Mouse (Mus musculus) liver, embryonic 16.5 days (tissue): ENCODE data around the gene Tbx5. TPM values are rescaled to one million over a fixed set of nuclear protein-coding genes. Genes with fewer than 3 reads are reported as not detected.

Source experiments
- ATAC-seq: fragments of 200-750 bp; cut with Nextera tagmentation; 2 replicates; pipeline ENCODE4 v1.8.0; 2017; ENCODE audit warnings: low read depth, mild to moderate bottlenecking, moderate number of reproducible peaks, moderate library complexity
- H3K27ac ChIP-seq: fragments of 300-500 bp; sonication (generic); 2 replicates; pipeline ENCODE4 v1.5.1; 2014; ENCODE audit warnings: mild to moderate bottlenecking, low read length
- H3K27me3 ChIP-seq: fragments of 300-500 bp; sonication (generic); 2 replicates; pipeline ENCODE4 v1.6.1; 2014; ENCODE audit warnings: low read depth, low read length, mixed read lengths; ENCODE audit not compliant: control insufficient read depth, insufficient read depth
- H3K36me3 ChIP-seq: fragments of 300-500 bp; sonication (generic); 2 replicates; pipeline ENCODE4 v1.6.1; 2014; ENCODE audit warnings: mild to moderate bottlenecking; ENCODE audit not compliant: control insufficient read depth, insufficient read depth
- H3K4me1 ChIP-seq: fragments of 300-500 bp; sonication (generic); 2 replicates; pipeline ENCODE4 v1.6.1; 2014; ENCODE audit warnings: low read depth, low read length, mixed read lengths; ENCODE audit not compliant: control insufficient read depth
- H3K4me2 ChIP-seq: fragments of 300-500 bp; sonication (generic); 2 replicates; pipeline ENCODE4 v1.6.1; 2014; ENCODE audit warnings: low read depth, low read length, mixed read lengths
- H3K4me3 ChIP-seq: fragments of 300-500 bp; sonication (generic); 2 replicates; pipeline ENCODE4 v1.5.1; 2014; ENCODE audit warnings: low read depth, mild to moderate bottlenecking, low read length
- H3K9ac ChIP-seq: fragments of 300-500 bp; sonication (generic); 2 replicates; pipeline ENCODE4 v1.6.1; 2014; ENCODE audit warnings: low read depth, low read length
- H3K9me3 ChIP-seq: fragments of 300-500 bp; sonication (generic); replicated peaks from 2 replicates; pipeline ENCODE4 v1.6.1; 2016; ENCODE audit warnings: low read length; ENCODE audit not compliant: control insufficient read depth
- WGBS: fragments of 180-500 bp; shearing (Covaris S2); extraction: QIAGEN DNeasy Blood & Tissue Kit; methylation state at CpG from one replicate; pipeline ENCODE4 v1.1.7; 2014; ENCODE audit not compliant: insufficient replicate concordance; 5-methylcytosine and 5-hydroxymethylcytosine counted together
- polyA plus RNA-seq: library from polyadenylated mRNA; unstranded; fragments of >200 nt; fragmentation: Nextera tagmentation; extraction: Ambion mirVana; gene quantifications from 2 replicates; pipeline ENCODE4 v1.2.1, GENCODE M21; 2015

The Tbx5 gene
- polyA plus RNA-seq, 1 experiment from 2014 or later, result not detected

DNA sequence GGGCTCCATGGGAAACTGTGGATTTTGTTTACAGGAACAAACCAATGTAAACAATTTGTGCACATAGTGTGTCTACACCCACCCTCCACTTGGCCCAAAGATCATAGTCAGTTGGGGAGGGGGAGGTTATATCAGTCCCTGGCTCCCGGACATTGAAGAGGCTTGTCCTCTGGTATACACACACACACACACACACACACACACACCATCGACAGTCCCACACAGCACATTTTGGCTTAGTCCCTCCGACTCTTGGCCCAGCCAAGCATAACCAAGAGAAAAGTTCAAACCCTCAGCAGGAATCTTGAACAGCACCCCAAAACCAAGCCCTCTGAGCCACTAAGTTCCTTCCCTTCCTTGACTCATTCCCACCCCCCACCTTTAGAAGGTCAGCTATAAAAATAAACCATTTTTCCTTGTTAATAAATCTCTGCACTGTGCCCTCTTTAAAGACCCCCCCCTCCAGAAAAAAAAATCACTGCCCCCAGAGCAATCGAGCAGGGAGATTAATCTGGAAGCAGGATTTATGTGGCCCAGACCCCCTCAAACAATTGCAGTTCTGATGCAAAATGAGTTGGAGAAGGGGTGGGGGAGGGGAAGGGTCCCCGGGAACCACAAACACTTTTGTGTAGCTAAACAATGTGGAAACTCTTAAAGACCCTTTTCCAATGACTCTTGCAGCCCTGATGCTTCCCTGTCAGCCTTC, 33.6 kb upstream of the Tbx5 start:
- no peak overlapping the region for H3K9ac ChIP-seq
- no peak overlapping the region for H3K27ac ChIP-seq
- no peak overlapping the region for H3K4me3 ChIP-seq
- no peaks in the 10 kb centered on the region for H3K9me3 ChIP-seq
- WGBS, result 7% methylated on average over 5 of the region's 5 CpGs
- H3K4me1 ChIP-seq, result no peaks in the 10 kb centered on the region
- peaks cover 94% of the 10 kb centered on the region for H3K27me3 ChIP-seq
- no peaks in the 10 kb centered on the region for H3K36me3 ChIP-seq
- ATAC-seq, result no peak
- no peak overlapping the region for H3K4me2 ChIP-seq

DNA sequence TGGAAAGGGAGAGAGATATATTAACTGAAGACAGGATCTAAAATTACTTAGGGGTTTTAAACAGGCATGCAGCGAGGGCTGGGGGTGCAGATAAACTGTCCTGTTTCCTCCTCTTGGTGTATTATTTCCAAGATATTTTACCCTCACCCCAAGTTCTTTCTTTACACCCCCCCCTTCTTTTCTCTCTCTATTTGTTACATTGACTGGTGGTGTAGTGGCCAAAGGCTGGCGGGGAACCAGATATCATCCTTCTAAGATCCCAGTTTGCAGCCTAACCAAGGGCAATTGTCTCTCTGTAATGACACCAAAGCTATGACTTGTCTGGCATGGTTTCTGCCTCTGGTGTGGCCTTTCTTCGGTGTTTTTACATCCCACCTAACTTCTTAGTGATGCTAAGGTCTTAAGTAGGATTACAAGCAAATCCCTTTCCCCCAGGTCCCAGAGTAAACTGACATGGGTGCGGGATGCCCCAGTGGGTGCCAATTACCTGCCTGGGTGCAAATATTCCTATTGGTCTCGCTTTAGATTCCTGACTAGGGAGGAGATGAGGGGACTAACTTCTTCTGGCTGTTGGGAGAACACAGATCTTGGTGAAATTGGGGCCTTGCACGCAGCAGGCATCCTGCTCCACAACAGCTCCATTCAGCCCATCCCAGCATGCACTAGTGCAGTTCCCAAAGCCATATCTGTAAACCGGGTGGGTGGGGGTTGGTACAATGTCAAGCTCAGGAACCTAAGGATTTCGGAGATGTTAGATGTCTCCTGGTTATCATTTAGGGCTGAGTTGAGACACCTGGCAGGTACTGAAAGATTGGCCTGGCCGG, 32.8 kb upstream of the Tbx5 start:
- no peak for ATAC-seq
- WGBS, result 4% methylated on average over 9 of the region's 9 CpGs
- peaks cover 97% of the 10 kb centered on the region for H3K27me3 ChIP-seq

DNA sequence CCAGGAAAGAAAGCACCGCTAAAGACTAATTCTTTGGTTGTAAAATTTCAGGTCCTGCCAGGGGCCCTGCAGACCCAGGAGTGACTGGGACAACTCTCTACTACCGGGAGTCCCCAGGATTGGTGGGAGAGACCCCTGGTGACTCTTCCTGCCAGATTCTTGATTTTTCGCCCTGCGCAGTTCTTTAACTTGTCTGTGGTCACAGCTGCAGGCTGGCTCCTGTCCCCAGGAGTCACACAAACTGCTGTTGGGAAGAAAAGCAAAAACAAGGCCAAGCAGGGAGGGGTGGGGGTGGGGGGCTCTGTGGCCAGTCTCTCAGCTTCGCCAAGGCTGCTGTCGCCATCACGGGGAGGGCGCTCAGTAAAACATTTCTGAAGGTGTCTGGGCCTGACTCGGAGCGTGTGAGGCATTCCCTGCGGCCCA, 32.2 kb upstream of the Tbx5 start:
- no peak for ATAC-seq
- Histone ChIP-seq H3K9me3 (no peaks in the 10 kb centered on the region), H3K36me3 (no peaks in the 10 kb centered on the region), H3K27ac (no peak overlapping the region), H3K4me1 (no peaks in the 10 kb centered on the region), H3K27me3 (peaks cover 98% of the 10 kb centered on the region), H3K4me2 (no peak overlapping the region), H3K4me3 (no peak overlapping the region), H3K9ac (no peak overlapping the region)
- WGBS, result 3% methylated on average over 11 of the region's 11 CpGs

More for the DNA sequence above, 32.8 kb upstream of the Tbx5 start:
- no peaks in the 10 kb centered on the region for H3K9me3 ChIP-seq
- no peak overlapping the region for H3K4me3 ChIP-seq
- no peak overlapping the region for H3K9ac ChIP-seq
- no peaks in the 10 kb centered on the region for H3K4me1 ChIP-seq
- H3K4me2 ChIP-seq, result no peak overlapping the region
- H3K27ac ChIP-seq, result no peak overlapping the region
- no peaks in the 10 kb centered on the region for H3K36me3 ChIP-seq

DNA sequence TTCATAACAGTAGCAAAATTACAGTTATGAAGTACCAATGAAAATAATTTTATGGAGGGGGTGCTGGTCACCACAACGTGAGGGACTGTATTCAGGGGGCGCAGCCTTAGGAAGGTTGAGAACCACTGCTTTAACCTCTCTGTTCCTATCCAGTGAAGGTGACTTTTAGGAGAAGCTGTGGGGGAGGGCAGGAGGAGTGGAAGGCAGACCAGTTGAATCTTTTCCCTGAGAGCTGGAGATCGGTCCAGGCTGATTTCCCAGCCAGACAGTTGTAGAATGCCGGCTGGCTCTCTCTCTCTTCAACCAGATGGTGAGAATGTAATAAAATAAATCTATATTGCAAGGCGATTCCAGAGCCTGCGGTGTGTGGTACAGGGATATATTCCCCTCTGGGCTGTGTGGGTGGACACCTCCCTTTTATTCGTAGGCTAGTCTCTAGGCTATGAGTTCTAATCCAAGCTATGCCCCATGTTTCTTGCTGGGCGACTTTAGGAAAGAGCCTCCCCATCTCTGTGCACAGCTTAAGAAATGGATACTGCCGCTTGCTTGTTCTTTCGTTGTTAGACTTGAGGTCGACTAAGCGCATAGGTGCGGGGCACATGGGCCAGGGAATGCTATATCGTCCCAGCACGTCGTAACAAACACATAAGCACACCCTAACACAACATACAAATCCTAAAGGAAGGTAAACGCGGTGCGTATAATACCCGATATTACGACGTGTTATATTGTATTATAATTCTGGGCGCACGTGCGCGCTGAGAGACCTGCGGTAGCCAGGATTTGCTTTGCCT, 29.7 kb upstream of the Tbx5 start:
- no peaks in the 10 kb centered on the region for H3K9me3 ChIP-seq
- 2% methylated on average over 27 of the region's 27 CpGs for WGBS
- no peak overlapping the region for H3K4me3 ChIP-seq
- no peak overlapping the region for H3K4me2 ChIP-seq
- ATAC-seq, result no peak
- peaks cover 98% of the 10 kb centered on the region for H3K27me3 ChIP-seq
- H3K4me1 ChIP-seq, result no peaks in the 10 kb centered on the region
- H3K27ac ChIP-seq, result no peak overlapping the region
- no peak overlapping the region for H3K9ac ChIP-seq
- no peaks in the 10 kb centered on the region for H3K36me3 ChIP-seq

DNA sequence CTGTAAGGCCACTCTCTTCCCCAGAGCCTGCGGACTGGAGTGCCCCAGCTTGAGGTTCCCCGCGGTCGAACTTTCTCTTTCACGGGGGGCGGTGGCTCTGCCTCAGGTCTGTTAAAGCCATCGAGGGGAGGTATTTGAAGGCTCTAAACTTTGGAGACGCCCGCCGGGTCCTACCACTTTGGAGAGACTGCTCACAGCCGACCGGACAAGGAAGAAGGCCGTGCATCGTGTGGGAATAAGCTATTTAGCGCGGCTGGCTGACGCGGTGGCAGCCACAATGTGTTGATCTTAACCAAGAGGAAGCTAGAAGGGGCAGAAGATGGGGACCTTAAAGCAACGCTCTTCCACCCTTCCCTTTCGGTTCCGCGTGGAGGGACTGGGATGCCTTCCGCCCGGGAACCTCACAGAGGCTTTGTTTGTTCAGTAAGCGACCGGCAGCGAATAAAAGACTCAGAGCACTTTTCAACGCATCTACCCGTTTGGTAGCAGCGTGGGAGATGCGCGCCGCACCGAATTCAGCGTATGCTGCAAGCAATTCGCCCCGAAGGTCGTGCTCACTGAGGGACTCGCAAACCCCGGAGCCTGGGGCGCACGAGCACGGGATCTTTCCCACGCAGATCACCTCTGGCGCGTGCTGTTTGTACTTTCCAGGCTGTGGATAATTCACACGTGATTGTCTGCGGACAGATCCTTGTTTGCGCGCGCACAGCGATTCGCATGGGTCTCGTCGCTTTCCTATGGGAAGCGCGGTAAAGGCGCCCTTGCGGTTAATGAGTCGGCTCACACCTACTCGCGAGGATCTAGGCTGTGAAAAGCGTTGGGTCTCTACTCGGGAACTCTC, 28.8 kb upstream of the Tbx5 start:
- Histone ChIP-seq H3K36me3 (no peaks in the 10 kb centered on the region), H3K9ac (no peak overlapping the region), H3K27me3 (peaks cover 93% of the 10 kb centered on the region), H3K27ac (no peak overlapping the region), H3K4me1 (no peaks in the 10 kb centered on the region), H3K4me2 (no peak overlapping the region), H3K9me3 (no peaks in the 10 kb centered on the region), H3K4me3 (no peak overlapping the region)
- ATAC-seq, result no peak
- under 1% methylated on average over 64 of the region's 64 CpGs for WGBS

DNA sequence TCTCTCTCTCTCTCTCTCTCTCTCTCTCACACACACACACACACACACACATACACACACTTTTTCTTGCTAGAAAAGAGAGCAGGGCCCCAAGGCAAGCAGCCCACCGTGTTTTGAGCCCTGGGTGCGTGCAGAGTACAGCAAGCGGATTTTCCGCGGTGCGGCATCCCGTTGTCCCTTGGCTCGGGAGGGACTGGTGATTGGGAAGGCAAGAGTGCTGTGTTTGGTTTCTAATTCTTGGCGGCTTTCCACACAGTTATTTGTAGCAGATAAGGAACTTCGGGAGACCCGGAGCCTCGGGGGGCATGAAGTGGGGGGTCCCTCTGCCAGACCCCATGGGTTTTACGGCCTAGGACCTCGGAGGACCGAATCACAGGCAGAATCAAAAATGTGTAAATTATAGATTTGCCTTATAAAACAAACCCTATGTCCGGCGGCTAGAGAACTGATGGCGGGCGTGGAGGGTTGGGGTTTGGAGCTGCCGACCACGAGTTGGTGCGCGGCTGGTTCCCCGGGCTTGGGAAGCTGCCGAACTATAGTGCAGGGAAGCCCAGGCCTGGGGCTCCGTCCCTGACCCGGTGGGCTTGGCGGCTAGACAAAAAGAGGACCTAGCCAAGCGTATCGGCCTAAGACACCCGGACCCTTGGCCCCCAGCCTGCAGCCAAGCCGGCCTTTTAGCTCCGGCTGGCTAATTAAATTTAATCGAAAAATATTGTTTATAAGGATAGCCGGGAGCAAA, 28.0 kb upstream of the Tbx5 start:
- 3% methylated on average over 35 of the region's 35 CpGs for WGBS

DNA sequence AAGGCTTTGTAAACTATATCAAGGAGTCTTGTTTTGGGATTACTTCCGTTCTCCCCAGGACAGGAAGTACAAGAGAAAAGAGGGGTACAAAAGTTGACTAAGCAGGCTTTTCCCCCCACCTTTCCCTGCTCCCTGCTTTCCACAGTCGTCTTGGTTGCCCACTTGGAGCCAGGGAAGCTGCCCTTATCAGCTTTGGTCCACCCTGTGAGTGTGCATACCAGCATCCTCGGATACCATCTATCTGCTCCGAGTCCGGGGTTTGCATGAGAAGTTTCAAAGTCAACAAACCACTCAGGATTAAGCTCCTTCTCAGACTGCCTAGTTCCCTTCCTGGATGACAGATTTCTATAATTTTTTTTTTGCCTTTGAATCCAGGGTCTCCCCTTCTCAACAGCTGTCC, 26.8 kb upstream of the Tbx5 start:
- Histone ChIP-seq H3K4me1 (no peaks in the 10 kb centered on the region), H3K9ac (no peak overlapping the region), H3K4me2 (no peak overlapping the region), H3K27ac (no peak overlapping the region), H3K4me3 (no peak overlapping the region), H3K27me3 (peaks cover 82% of the 10 kb centered on the region), H3K9me3 (no peaks in the 10 kb centered on the region), H3K36me3 (no peaks in the 10 kb centered on the region)
- ATAC-seq, result no peak
- 2% methylated on average over 5 of the region's 5 CpGs for WGBS

More for the DNA sequence above, 28.0 kb upstream of the Tbx5 start:
- ATAC-seq, result no peak
- no peaks in the 10 kb centered on the region for H3K36me3 ChIP-seq
- no peak overlapping the region for H3K4me2 ChIP-seq
- no peak overlapping the region for H3K9ac ChIP-seq
- no peak overlapping the region for H3K4me3 ChIP-seq
- H3K9me3 ChIP-seq, result no peaks in the 10 kb centered on the region
- H3K27ac ChIP-seq, result no peak overlapping the region
- H3K4me1 ChIP-seq, result no peaks in the 10 kb centered on the region
- H3K27me3 ChIP-seq, result peaks cover 88% of the 10 kb centered on the region

DNA sequence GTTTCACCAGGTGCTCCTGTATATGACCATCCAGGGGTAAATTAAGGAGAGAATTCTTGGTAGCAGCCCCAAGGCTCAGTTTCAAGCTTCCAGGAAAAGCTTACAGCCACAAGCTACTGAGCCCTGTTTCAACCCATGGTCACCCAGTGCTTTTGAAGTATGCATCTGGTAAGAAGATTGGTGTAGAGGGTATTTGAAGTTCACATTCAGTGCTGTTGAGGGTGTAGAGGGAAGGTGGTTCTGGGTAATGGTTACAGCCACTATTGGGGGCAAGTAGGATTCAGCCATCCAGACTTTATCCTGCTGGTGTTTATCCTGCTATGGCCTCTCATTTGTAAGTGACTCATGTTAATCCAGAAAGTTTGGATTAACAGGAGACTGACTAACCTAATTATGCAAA, 26.0 kb upstream of the Tbx5 start:
- no peak overlapping the region for H3K9ac ChIP-seq
- H3K36me3 ChIP-seq, result no peaks in the 10 kb centered on the region
- H3K4me3 ChIP-seq, result no peak overlapping the region
- no peak overlapping the region for H3K27ac ChIP-seq
- ATAC-seq, result no peak
- no peaks in the 10 kb centered on the region for H3K4me1 ChIP-seq
- H3K9me3 ChIP-seq, result no peaks in the 10 kb centered on the region
- H3K4me2 ChIP-seq, result no peak overlapping the region
- H3K27me3 ChIP-seq, result peaks cover 74% of the 10 kb centered on the region
